In genomic region chr14:55339036-55339614, GRCm38 (mm10) we compare ENCODE assay signal across 16 mouse cellular contexts.
DNase-seq lines count a peak whose midpoint lies in the region; ATAC-seq and TF ChIP-seq lines count a peak whose summit lies in the region.
"Had no signal": no experiment of that assay in that cellular context is flagged by ENCODE, and none has a peak within 500 bp of the region (broad histone marks: within the 10 kb centered on the region; RNA-seq: fewer than 3 reads in every experiment).

No protein-coding gene starts in this region.

- no peaks in the 10 kb centered on the region for H3K27me3 ChIP-seq in heart, adult 2 months (ENCODE audit: control insufficient read depth, insufficient read depth, low read length)
- no peaks in the 10 kb centered on the region for H3K27me3 ChIP-seq in liver, postnatal 0 days (ENCODE audit: insufficient read depth, low read length)
- no peaks in the 10 kb centered on the region for H3K27me3 ChIP-seq in liver, embryonic 13.5 days
- H3K27me3 ChIP-seq: liver, embryonic 15.5 days; neural tube, embryonic 12.5 days; stomach, embryonic 15.5 days had no signal

- peaks cover 4% of the 10 kb centered on the region for H3K4me1 ChIP-seq in heart, adult 2 months (ENCODE audit: control insufficient read depth, insufficient read depth, low read length)
- H3K4me1 ChIP-seq in liver, postnatal 0 days (ENCODE audit: insufficient read depth) = no peaks in the 10 kb centered on the region
- H3K4me1 ChIP-seq in liver, embryonic 13.5 days (replicated peaks) = peaks cover 54% of the 10 kb centered on the region
- H3K4me1 ChIP-seq: stomach, embryonic 15.5 days had no signal

- no peak for DNase-seq in heart, adult 2 months
- DNase-seq in heart, adult 18-20 months = no peak
- DNase-seq in liver = peak; percentile 21
- DNase-seq in liver, postnatal 0 days = no peak
- peak; percentile 38 for DNase-seq in liver, embryonic 13.5 days
- DNase-seq in retina, postnatal 1 day = peak; percentile 29
- no peak for DNase-seq in kidney, adult 11 months
- DNase-seq in adrenal gland, postnatal 4 days (ENCODE audit: low spot score in 2 of 2) = no peak
- DNase-seq: gastrocnemius, postnatal 36 days; layer of hippocampus, postnatal 36 days; right cerebral cortex, postnatal 25 days; thymus, postnatal 36 days had no signal

- ATAC-seq in liver, postnatal 0 days = no peak
- no peak for ATAC-seq in liver, embryonic 13.5 days (ENCODE audit: low read depth)

- no peak overlapping the region for H3K9ac ChIP-seq in heart, adult 2 months (ENCODE audit: low read depth, low read length)
- H3K9ac ChIP-seq in liver, postnatal 0 days (replicated peaks) = no peak overlapping the region
- H3K9ac ChIP-seq in liver, embryonic 13.5 days = no peak overlapping the region
- H3K9ac ChIP-seq: liver, embryonic 15.5 days; neural tube, embryonic 12.5 days; stomach, embryonic 15.5 days had no signal

- H3K27ac ChIP-seq in heart, adult 2 months = peak overlapping the region; percentile 76
- H3K27ac ChIP-seq in liver, postnatal 0 days (ENCODE audit: low read depth) = no peak overlapping the region
- H3K27ac ChIP-seq in liver, embryonic 13.5 days = no peak overlapping the region
- H3K27ac ChIP-seq: kidney, postnatal 0 days; liver, embryonic 15.5 days; neural tube, embryonic 12.5 days; stomach, embryonic 15.5 days had no signal

- no peak for TF ChIP-seq CTCF in heart, adult 2 months (IDR thresholded peaks at IDR 0.05)
- no peak for TF ChIP-seq CTCF in liver, postnatal 0 days (IDR thresholded peaks at IDR 0.05; ENCODE audit: low read depth)

- intact Hi-C loops in heart, adult 2 months (cut with DNase I) = no loop called here

- TF ChIP-seq POLR2A in heart, adult 2 months (IDR thresholded peaks at IDR 0.05; ENCODE audit: insufficient read depth, low read depth, low read length) = no peak

- no peak overlapping the region for H3K4me3 ChIP-seq in heart, adult 2 months
- H3K4me3 ChIP-seq in liver, postnatal 0 days (ENCODE audit: low read depth, low read length) = no peak overlapping the region
- H3K4me3 ChIP-seq in liver, embryonic 13.5 days (replicated peaks) = no peak overlapping the region
- H3K4me3 ChIP-seq: liver, embryonic 15.5 days; neural tube, embryonic 12.5 days; stomach, embryonic 15.5 days had no signal

- no peaks in the 10 kb centered on the region for H3K79me2 ChIP-seq in heart, adult 2 months (replicated peaks; ENCODE audit: control insufficient read depth, insufficient read depth, low read length)

- TF ChIP-seq EP300 in heart, adult 2 months (IDR thresholded peaks at IDR 0.05; ENCODE audit: insufficient read depth, low read depth, low read length) = no peak
- no peak for TF ChIP-seq EP300 in liver, postnatal 0 days (IDR thresholded peaks at IDR 0.05; ENCODE audit: low read depth)

- H3K36me3 ChIP-seq in heart, adult 2 months (ENCODE audit: control insufficient read depth, insufficient read depth, low read length) = no peaks in the 10 kb centered on the region
- H3K36me3 ChIP-seq in liver, postnatal 0 days (replicated peaks; ENCODE audit: insufficient read depth, low read length) = no peaks in the 10 kb centered on the region
- no peaks in the 10 kb centered on the region for H3K36me3 ChIP-seq in liver, embryonic 13.5 days
- H3K36me3 ChIP-seq: liver, embryonic 15.5 days; neural tube, embryonic 12.5 days; stomach, embryonic 15.5 days had no signal

- no peaks in the 10 kb centered on the region for H3K9me3 ChIP-seq in liver, postnatal 0 days (ENCODE audit: low read length)
- no peaks in the 10 kb centered on the region for H3K9me3 ChIP-seq in liver, embryonic 13.5 days (replicated peaks)
- H3K9me3 ChIP-seq: liver, embryonic 15.5 days; neural tube, embryonic 12.5 days; stomach, embryonic 15.5 days had no signal

- no peak overlapping the region for H3K4me2 ChIP-seq in liver, postnatal 0 days (ENCODE audit: low read depth, low read length)
- H3K4me2 ChIP-seq in liver, embryonic 13.5 days = peak overlapping the region; percentile 28
- H3K4me2 ChIP-seq: liver, embryonic 15.5 days; neural tube, embryonic 12.5 days; stomach, embryonic 15.5 days had no signal

- WGBS in heart, adult 2 months = 54% methylated on average over 9 of the region's 9 CpGs
- 37% methylated on average over 9 of the region's 9 CpGs for WGBS in liver, postnatal 0 days (ENCODE audit: insufficient replicate concordance)
- WGBS in liver, embryonic 13.5 days (ENCODE audit: insufficient replicate concordance) = 25% methylated on average over 9 of the region's 9 CpGs

Comparison
In these comparisons a context has a peak if more than half of its experiments do, and no peak if none do; other contexts are left out.
1. DNase-seq: peak in liver (single experiment), liver, embryonic 13.5 days (single experiment) and retina, postnatal 1 day (single experiment); none in heart, adult 2 months (0 of 2), heart, adult 18-20 months (0 of 2), liver, postnatal 0 days (single experiment), kidney, adult 11 months (single experiment) and adrenal gland, postnatal 4 days (0 of 2).